Mouse (Mus musculus) adrenal gland, adult 8-10 months (tissue): ENCODE measurements around the gene Polr1a. TPM values are rescaled to one million over a fixed set of nuclear protein-coding genes. Genes with fewer than 3 reads are reported as not detected.
"Not testable (repeated sequence)": the region's sequence is repeated elsewhere in the genome, so short reads cannot be mapped to it uniquely, and the experiment has no call there.

ENCODE experiments used
- DNase-seq: peaks from one replicate; pipeline ENCODE4 v3.0.0; 2022
- total RNA-seq, 4 experiments: library from RNA; stranded (reverse); gene quantifications; 2 replicates each; pipeline ENCODE4 v1.2.4; 2022

Gene Polr1a
- 100 to 1,000 TPM in 1 of 4 experiments, 10 to 100 TPM in 3; 66.4 to 108 (median 85.9) TPM for total RNA-seq

DNA sequence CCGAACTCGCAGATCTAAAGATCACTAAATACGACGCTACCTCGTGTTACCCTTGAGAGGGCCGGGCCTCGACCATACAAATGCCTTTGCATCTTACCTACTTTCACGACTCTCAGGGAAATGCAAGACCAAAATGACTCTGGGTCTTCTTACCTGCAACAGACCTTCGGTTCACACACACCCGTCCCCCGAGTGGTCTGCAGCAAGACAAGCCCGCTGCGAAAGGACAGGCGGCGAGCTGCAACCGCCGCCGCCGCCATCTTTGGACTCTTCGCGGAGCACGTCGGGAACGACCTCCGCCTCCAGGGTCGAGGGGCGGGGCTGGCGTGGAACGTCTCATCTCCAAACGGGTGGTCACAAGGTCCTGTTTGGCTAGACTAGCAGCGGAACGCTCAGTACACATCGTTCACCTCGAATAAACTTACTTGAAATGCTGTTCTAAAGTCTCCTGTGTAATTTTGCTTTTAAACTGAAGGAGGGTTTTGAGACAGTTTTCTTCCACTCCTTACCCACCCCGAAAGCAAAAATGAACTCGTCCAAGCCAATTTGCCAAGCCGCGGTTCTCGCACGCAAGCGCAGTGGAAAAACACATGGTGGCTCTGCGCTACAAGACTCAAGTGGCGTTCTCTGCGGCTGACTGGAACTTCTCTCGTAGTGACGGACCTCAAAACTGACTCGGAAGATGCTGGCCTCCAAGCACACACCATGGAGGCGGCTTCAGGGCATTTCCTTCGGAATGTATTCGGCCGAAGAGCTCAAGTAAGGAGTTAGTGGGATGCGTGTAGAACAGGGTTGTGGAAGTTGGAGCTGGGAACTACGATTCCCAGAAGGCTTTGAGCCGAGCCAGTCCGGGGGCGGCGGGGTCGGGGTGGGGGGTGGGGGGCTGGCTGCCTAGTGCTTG lies at the start of gene Polr1a, which contains the start of gene Ptcd3:
Gene Polr1a (plus strand): TSS at position 573 of the 901 bp plus-strand sequence.
Gene Ptcd3 (minus strand): TSS at position 270 of the 901 bp plus-strand sequence.
- DNase-seq, result peak; percentile 81

DNA sequence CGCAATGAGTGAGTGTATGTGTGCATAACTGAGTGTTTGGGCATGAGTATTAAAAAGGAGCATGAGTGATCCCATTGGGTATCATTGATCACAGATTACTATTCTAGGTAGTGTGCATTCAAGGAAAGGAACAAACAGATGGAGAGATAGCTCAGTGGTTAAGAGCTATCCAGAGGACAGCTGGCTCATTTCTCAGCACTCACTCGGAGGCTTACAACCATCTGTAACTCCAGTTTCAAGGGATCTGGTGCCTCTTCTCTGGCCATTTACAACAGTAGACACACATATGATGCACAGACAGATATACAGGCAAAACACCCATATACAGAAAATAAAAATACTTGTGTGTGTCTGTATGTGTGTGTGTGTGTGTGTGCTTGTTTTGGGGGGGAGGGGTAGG lies 41.1 kb upstream of the Polr1a start:
- no peak for DNase-seq

DNA sequence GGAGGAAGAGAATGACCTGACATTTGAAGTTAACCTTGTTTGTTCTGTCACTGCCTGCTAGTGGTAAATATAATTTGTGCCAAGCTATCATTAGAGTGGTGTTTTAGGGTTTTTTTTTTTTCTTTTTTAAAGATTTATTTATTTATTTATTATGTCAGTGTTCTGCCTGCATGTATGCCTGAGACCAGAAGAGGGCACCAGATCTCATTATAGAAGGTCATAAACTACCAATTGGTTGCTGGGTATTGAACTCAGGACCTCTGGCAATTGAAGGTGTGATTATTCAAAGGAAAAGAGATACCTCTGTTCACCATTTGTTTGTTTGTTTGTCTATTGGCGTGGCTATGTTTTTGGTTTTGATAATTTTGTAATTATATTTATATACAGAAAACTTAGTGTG lies 40.0 kb upstream of the Polr1a start:
- DNase-seq, result no peak

DNA sequence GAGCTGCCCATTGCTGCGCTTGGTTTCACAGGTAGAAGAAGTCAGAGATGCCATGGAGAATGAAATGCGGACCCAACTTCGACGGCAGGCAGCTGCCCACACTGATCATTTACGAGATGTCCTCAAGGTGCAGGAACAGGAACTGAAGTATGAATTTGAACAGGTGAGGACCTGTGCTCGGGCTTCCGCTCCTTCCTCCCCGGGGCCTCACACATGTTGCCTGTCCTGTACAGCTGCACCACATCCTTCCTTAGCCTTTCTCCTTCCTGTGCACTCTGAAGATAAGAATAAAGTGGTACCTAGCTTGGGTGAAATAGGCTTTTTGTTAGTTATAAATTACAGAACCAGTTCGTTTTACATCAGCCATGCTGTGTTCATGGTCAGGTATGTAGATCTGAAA lies 37.5 kb upstream of the Polr1a start:
- no peak for DNase-seq

DNA sequence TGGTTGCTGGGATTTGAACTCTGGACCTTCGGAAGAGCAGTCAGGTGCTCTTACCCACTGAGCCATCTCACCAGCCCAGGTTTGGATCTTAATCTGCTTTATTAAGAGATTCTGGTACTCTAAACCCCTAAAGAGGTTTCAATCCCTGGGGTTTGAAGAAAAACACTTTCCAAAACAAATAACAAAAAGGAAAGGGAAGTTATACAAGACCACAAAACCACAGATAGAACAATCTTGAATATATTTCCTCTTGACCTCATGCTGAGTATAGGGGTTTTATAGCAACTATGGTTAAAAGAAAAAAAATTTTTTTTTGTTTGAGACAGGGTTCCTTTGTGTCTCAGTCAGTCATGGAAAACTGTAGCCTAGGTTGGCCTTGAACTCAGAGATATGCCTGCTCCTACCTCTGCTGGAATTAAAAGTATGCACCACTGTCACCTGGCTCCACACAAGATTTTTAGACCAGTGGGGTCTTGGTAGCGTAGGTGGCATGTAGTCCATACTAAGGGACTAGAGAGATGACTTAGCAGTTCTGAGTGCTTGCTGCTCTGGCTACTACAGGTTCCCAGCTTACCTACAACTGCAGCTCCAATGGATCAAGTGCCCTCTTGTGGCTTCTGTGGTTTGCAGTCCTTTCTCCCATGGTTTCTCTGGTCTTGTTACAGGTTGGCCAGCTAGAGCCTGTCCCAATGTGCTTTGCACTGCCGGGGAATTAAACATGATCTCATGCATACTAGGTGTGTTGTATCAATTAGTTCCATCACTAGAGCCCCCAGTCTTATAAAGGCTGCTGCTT lies 30.7 kb upstream of the Polr1a start:
- no peak for DNase-seq

DNA sequence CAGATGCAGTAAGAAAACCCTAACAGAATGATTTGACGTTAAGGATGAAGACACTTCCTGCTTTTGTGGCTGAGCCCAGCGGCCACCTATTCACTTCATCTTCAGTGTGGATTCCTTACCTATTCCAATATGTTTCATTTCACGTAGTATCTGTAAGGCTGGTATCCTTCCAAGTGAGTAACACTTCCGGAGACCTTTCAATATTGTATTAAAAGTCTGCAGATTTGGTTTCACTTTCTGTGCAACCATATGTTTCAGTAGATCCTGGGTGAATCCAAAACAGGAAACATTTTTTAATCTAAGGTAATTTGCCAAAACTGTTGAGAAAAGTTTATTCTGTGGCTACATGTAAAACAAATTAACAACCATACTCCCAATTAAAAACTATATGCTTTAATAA lies 15.6 kb upstream of the Polr1a start:
- no peak for DNase-seq

DNA sequence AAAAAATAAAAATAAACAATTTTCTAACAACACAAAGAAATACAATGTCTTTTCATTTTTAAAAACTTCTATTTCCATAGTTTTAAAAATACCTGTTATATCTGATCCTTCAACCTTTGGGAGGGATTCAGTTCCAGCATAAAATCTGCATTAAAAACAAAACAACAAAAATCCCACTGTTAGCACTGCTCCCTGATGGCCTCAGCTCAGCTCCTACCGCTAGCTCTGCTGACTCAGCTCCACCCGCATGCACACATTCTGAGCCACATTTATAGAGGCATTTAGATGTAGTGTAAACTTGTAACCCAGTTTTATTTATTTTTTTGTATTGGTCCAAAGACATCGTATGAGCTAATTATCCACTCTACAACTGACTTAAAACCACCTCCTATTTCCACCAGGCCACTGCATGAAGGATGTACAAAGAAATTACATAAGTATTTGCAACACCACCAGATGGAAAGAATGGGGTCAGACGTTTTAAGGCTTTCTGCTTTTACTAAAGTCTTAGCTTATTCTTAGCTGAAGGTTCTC lies 1.1 kb upstream of the Polr1a start:
- DNase-seq, result no peak

DNA sequence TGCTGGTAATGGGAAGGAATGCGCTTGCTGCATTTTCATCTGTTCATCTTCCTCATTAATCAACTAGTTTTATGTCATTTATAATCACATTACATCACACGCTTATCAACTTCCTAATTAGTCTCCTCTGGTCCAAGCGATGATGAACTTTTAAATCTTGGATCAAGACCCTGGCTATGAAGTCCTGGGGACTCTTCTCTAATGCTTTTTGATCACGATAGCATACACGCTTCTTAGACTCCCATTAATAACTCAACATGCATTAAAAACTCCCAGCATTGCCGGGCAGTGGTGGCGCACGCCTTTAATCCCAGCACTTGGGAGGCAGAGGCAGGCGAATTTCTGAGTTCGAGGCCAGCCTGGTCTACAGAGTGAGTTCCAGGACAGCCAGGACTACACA lies 531 bp downstream of the Polr1a start:
- no peak for DNase-seq

DNA sequence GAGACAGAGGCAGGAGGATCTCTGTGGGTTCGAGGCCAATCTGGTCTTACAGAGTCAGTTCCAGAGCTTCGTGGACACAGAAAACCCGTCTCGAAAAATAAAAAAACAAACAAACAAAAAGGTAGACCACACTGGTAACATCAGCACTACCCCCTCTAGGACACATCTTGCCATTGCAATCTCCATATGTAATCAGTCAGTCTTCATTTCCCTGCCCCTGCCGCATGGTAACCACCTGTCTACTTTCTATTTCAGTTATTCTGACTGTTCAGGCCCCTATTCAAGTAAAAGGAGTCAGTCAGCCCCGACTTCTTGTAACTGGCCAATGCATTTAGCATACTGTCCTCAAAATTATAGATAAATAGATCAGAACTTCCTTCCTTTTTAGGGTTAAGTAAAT lies 987 bp downstream of the Polr1a start:
- DNase-seq, result no peak

DNA sequence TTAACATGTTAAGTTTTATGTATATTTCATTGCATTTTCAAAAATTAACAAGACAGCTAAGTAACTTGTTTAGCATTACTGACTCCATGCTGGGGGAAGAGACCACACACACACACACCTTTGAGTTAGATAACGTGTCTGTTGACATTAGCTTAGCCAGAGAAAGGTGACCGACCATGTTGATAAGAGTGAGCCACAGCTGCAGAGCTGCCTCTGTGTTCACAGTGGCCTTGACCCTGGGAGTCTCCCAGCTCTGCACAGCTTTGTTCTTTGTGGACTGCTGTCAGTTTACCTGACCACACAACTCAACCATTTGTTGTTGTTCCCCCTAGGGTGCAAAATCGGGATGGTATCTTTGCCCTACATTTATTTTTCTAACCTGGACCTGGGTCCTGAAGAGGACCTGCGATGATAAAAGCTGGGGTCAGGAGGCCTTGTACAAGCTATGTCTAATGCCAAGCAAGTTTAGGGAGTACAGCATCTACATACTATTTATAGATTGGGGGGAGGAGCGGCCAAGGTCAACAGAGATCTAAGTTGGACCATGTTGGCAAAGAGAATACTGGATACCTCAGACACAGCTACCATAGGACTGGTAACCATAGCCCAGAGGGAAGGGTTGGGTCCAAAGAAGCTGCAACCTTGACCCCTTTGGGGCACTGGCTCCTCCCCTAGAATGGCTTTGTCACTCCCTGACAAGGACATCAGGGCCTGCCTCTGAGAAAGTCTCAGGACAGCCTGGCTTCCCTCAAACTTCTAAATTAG lies 3.0 kb downstream of the Polr1a start:
- peak; percentile 63 for DNase-seq

DNA sequence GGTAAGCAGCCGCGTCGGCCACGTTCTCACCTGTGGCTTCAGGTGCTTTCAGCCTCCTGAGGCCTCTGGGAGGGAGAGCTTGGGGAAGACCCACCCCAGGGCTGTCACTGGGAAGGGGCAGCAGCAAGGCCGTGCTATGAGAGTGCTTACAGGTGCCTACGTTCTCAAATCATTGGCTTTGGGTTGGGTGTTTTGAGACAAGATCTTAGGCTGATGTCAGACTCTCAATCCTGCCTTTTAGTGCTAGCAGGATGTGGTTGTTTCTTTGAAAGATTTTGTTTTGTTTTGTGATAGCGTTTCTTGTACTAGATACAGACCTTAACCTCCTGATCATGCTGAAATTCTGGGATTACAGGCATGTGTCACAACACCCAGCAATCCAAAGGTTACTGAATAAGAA lies 11.9 kb downstream of the Polr1a start:
- no peak for DNase-seq

DNA sequence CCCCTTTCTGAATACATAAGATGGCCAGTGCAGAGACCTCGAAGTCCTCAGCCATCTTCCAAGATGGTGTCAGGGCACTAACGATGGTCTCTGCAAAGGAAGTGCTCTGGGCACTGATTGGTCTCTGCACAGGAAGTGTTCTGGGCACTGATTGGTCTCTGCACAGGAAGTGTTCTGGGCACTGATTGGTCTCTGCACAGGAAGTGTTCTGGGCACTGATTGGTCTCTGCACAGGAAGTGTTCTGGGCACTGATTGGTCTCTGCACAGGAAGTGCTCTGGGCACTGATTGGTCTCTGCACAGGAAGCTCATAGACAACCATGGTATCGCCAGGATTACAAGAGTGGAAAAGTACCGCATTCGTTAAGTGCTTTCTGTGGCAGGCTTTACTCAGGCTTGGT lies 16.4 kb downstream of the Polr1a start:
- not testable (repeated sequence) for DNase-seq

DNA sequence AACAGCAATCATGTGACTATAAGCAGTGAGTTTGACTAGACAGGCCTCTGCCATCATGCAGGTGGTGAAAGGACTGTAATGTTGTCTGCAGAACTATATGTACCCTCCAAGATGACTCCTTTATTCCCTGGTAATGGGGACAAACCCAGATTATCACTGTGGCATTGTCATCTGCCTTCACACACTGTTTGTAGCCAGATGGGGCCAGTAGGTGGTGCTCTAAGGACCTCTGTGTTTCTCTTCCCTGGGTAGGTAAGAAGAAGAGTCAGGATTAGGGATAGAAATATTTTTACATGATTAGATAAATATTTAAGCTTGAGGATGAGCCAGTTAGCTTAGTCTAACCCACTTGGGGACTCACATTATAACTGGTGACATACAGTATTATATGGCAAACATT lies 19.1 kb downstream of the Polr1a start:
- DNase-seq, result no peak

DNA sequence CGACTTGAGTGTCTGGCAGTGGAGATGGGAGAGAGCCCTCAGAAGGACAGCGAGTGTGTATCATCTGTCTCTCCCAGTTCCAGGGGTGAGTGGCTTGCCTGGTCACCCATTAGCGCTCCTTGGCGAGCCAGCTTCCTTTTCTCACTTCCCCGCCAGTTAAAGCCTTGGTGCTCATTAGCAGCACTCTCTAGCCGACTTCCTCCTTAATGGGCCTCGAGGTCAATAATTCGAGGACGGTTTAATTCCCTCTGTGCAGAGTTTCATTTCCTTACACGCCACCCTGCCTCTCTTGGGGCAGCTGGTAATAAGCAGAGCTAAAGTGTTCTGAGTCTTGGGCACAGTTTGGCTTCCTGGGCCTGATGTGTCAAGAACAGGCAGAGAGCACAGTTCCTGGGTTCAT lies 21.2 kb downstream of the Polr1a start:
- no peak for DNase-seq

DNA sequence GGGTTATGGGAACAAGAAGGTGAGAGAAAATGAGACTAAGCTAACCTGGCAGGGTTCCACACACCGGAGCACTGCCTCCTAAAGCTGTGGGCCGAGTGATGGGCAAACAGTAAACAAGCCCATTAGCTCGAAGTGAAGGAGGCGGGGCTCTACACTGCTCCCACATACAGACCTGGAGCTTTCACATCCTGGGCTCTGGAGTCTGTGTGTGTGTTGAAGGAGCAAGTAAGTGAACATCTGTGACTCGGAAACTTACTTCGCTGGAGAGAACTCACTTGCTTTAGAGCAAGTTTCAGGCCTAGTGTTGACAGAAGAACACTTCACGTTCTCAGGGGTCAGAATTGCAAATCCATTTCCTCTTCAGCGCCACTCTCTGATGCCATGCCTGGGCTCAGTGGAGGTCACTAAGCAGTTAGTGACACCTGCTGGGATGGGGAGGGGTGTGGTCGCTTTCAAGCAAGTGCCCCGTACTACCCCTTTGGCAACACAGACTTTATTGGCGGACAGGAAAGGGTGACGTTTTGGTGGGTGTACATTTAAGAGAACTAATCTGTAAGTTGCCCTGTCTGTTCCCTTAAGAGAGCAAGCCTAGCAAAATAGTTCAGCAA lies 22.1 kb downstream of the Polr1a start:
- no peak for DNase-seq

DNA sequence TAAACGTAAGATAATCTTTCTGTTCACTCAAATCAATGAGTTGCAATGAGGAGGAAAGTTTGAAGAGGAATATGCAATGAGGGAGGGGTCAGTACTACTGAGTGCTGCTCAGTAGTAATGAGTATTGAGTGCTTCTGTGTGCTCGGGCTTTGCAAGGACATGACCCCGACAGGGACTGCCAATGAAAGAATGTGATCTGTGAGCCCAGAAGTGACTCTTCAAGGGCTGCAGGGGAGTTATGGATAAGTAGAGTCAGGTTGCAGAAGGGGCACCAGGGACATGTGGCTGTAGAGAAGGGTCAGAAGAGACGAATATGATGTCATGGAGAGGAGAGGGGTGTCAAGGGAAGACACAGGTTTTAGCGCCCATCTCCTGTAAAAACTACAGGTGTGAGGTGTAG lies 23.5 kb downstream of the Polr1a start:
- DNase-seq, result no peak

DNA sequence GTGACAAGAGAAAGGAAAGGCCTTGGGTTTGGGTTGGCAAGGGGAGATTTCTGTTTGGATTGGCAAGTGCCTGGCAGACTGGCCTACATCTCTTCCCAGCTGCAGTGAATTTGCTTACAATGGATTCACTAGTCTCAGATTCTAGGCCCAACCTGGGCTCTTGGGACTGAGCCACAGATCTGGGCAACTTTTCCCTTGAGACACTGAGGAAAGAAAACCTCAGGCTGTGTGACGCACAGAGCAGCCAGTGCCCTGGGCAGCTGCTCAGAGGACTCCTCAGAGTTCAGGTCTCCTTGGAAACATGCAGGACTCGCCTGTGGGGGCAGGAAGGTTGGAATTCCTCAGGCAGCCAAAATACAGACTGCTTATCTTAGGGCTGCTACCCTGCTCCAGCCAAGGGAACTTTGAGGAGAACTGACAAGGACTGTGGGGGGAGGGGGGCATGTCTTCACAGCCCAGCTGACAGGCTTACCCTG lies 25.3 kb downstream of the Polr1a start:
- DNase-seq, result peak; percentile 76

DNA sequence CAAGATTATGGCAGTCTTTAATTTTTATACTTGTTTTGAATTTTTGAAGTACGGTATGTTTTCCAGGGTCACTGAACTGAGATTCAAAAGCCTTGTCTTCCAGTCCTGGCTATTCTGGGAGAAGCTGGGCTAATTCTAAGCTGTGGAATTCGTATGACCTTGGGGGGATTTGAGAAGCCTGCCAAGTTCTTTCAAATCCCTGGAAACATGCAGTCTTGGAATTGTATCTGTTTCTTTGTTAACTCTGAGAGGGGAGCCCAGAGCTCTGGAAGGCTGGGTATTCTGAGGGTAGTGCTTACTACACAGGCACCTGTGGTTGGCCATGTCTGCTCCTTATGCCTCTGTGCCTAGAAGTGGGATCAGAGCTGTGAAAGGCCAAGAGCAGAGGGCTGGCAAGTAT lies 26.9 kb downstream of the Polr1a start:
- peak; percentile 61 for DNase-seq

DNA sequence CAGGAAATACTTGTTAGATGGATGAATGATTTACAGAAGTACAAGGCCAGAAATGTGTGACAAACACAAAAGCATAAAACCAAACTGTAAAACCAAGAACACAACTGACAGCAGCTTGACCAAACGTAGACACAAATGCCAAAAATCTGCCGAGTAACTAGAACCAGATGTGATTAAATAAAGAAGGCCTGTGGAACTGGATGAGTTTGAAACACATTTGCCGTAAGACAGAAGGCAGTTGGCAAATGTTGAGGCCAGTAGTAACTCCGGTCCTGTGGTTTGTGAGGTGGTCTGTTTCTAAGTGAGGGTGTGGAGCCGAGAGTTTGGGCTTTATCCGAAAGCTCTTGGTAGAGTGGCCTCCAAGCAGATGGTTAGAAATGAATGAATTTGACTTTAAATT lies 32.1 kb downstream of the Polr1a start:
- no peak for DNase-seq

DNA sequence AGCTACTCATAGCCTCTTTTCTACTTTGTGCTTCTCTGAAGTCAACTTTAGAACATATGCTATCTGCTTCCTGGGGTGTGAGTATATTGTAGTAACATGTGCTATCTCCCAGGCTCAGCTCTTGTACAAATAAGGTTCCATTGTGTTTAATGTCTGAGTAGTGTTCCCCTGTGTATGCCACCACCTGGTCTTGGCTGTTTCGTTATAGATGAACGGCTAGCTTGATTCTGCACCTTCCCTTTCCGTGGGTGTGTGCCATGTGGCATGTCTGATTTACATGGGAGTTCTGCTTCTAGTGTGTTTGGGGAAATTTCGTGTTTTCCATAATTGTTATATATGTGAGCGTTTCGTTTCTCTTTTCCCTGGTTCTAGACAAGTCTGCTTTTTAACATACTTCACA lies 36.2 kb downstream of the Polr1a start:
- no peak for DNase-seq

DNA sequence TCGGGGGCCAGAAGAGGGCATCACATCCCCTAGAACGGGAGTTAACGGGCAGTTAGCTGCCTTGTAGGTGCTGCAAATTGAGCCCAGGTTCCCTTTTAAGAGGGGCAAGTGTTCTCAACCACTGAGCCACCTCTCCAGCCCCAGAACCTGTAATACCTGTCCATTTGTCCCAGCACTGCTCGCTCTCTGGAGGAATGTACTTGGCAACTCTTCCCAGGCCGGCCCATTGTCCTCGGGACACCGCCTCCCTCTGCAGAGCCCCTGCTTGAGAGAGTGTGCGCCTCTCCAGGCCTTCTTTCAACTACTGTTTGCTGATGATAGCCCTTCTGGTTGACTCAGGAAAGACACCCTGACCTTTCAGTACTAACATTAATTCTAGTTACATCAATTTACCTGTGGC lies 37.3 kb downstream of the Polr1a start:
- DNase-seq, result no peak

DNA sequence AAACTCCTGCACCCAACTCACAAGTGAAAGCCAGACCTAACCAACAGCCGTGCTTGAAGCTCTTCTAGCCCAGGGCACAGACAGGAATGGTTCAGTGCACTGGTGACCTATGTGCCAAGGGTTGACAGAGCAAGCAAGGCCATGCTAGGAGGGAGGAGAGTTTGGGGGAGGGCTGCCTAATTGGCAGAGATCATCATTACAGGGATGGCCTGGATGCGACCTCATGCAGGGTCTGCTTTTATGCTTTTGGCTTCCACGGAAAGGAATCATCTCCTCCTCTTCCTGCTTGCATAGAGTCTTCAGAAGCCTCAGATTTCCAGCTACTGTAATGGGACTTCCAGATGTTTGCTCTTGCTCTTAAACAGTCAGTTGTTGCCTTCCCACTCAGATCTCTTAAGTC lies 40.9 kb downstream of the Polr1a start:
- DNase-seq, result no peak
